Mouse (Mus musculus) embryonic facial prominence, embryonic 13.5 days (tissue): Measurements from ENCODE around the gene Gm17364. TPM values are rescaled to one million over a fixed set of nuclear protein-coding genes. Genes with fewer than 3 reads are reported as not detected.
A peak's percentile ranks its signal among the peaks of the same experiment; 100 is the strongest.
"Not testable (repeated sequence)": the region's sequence is repeated elsewhere in the genome, so short reads cannot be mapped to it uniquely, and the experiment has no call there.

Experiments
- ATAC-seq: fragments of 200-750 bp; cut with Nextera tagmentation; 2 replicates; pipeline ENCODE4 v1.8.0; 2017; ENCODE audit warnings: low read depth; ENCODE audit not compliant: insufficient number of reproducible peaks, insufficient read depth, low FRiP score, low TSS enrichment
- H3K27ac ChIP-seq: fragments of 300-500 bp; sonication (generic); 2 replicates; pipeline ENCODE4 v1.5.1; 2015; ENCODE audit warnings: moderate library complexity, mild to moderate bottlenecking, inconsistent platforms
- H3K27me3 ChIP-seq: fragments of 300-500 bp; sonication (generic); 2 replicates; pipeline ENCODE4 v1.6.1; 2015; ENCODE audit warnings: mild to moderate bottlenecking, inconsistent platforms
- H3K36me3 ChIP-seq: fragments of 300-500 bp; sonication (generic); 2 replicates; pipeline ENCODE4 v1.6.1; 2015; ENCODE audit warnings: mild to moderate bottlenecking, inconsistent platforms
- H3K4me1 ChIP-seq: fragments of 300-500 bp; sonication (generic); 2 replicates; pipeline ENCODE4 v1.6.1; 2015; ENCODE audit warnings: inconsistent platforms
- H3K4me2 ChIP-seq: fragments of 300-500 bp; sonication (generic); 2 replicates; pipeline ENCODE4 v1.6.1; 2015; ENCODE audit warnings: moderate library complexity, mild to moderate bottlenecking, inconsistent platforms
- H3K4me3 ChIP-seq: fragments of 300-500 bp; sonication (generic); 2 replicates; pipeline ENCODE4 v1.5.1; 2015; ENCODE audit warnings: mild to moderate bottlenecking, inconsistent platforms
- H3K9ac ChIP-seq: fragments of 300-500 bp; sonication (generic); 2 replicates; pipeline ENCODE4 v1.6.1; 2015; ENCODE audit warnings: mild to moderate bottlenecking, inconsistent platforms
- H3K9me3 ChIP-seq: fragments of 300-500 bp; sonication (generic); 2 replicates; pipeline ENCODE4 v1.6.1; 2016; ENCODE audit warnings: inconsistent platforms
- WGBS: fragments of 180-500 bp; shearing (Covaris S2); methylation state at CpG from one replicate; pipeline ENCODE4 v1.1.7; 2015; ENCODE audit warnings: mixed read lengths; 5-methylcytosine and 5-hydroxymethylcytosine counted together
- polyA plus RNA-seq: library from polyadenylated mRNA; unstranded; fragments of >200 nt; fragmentation: Nextera tagmentation; extraction: Ambion mirVana; gene quantifications from 2 replicates; pipeline ENCODE4 v1.2.1, GENCODE M21; 2015

Gene Gm17364
- polyA plus RNA-seq, 1 experiment from 2014 or later, result not detected

- Histone ChIP-seq H3K4me3 (0 out of 2 replicates have a peak overlapping the region, but pooled peaks have one; percentile 80), H3K4me2 (peak overlapping the region; percentile 72; the same call in 1 of the 2 replicates), H3K4me1 (peaks cover 11% of the 10 kb centered on the region)
- 79% methylated on average over 5 of the region's 5 CpGs for WGBS
- not testable (repeated sequence) for H3K27me3 ChIP-seq, ATAC-seq, H3K36me3 ChIP-seq, H3K27ac ChIP-seq, H3K9ac ChIP-seq, H3K9me3 ChIP-seq
Measured at GRCm38 (mm10) chr13:41251232-41251631, 22.5 kb downstream of the Gm17364 start.

- Histone ChIP-seq H3K9ac (peak overlapping the region; percentile 85), H3K27ac (peak overlapping the region; percentile 88), H3K4me1 (peaks cover 11% of the 10 kb centered on the region), H3K4me3 (peak overlapping the region; percentile 80), H3K36me3 (no peaks in the 10 kb centered on the region), H3K9me3 (no peaks in the 10 kb centered on the region), H3K27me3 (no peaks in the 10 kb centered on the region), H3K4me2 (peak overlapping the region; percentile 72)
- WGBS, result 1% methylated on average over 27 of the region's 27 CpGs
- ATAC-seq, result no peak
Measured at GRCm38 (mm10) chr13:41250318-41250981, 23.3 kb downstream of the Gm17364 start.

GRCm38 (mm10) chr13:41249538-41250317, 24.0 kb downstream of the Gm17364 start, which contains the start of gene Smim13:
Smim13 (plus strand) TSS chr13:41249844.
- H3K9ac ChIP-seq, result peak within 1 kb of the TSS; percentile 85
- H3K27me3 ChIP-seq, result no peaks in the 10 kb centered on the region
- no peaks in the 10 kb centered on the region for H3K36me3 ChIP-seq
- H3K4me2 ChIP-seq, result peak within 1 kb of the TSS; percentile 72
- no peaks in the 10 kb centered on the region for H3K9me3 ChIP-seq
- under 1% methylated on average over 78 of the region's 78 CpGs for WGBS
- H3K4me3 ChIP-seq, result peak within 1 kb of the TSS; percentile 80
- ATAC-seq, result peak; percentile 96
- peaks cover 11% of the 10 kb centered on the region for H3K4me1 ChIP-seq
- H3K27ac ChIP-seq, result peak within 1 kb of the TSS; percentile 88

DNA sequence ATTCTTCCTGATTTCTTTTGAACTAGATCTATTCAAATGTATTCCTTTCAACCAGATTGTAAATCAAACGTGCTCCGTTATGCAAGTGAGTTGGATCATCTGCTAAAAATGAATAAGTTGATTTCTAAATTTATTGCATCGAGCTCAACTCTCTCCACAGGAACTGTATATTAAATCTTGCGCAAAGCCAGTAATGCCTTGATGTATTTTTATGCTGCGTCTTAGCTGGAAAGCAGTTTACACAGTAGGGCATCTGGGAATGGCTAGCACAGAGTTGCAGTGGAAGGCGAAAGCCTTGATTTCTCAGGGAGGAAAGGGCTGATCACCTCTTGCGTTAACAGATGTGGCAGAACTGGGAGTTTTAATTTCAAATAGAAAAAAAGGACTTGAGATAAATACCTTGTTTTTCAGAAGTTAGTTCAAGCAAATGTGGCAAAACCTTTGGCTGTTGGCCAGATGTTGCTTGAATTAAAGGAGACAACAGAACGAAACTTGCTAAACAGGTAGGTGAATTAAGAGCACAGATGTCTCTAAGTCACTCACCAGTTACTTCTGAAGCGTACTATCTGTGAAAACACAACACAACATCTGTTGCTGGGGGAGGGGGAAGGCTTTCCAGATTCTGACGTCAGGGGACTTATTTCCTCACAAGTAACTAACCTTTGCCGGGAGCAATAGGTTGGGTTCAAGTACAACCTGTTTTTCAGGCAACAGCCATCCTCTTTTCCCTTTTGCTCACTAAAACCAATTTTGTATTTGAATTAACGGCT, 24.8 kb downstream of the Gm17364 start:
- Histone ChIP-seq H3K27me3 (no peaks in the 10 kb centered on the region), H3K27ac (peak overlapping the region; percentile 81), H3K9me3 (no peaks in the 10 kb centered on the region), H3K9ac (peak overlapping the region; percentile 68), H3K4me2 (peak overlapping the region; percentile 72), H3K4me3 (peak overlapping the region; percentile 80), H3K4me1 (peaks cover 11% of the 10 kb centered on the region), H3K36me3 (no peaks in the 10 kb centered on the region)
- ATAC-seq, result no peak
- 41% methylated on average over 12 of the region's 12 CpGs for WGBS

DNA sequence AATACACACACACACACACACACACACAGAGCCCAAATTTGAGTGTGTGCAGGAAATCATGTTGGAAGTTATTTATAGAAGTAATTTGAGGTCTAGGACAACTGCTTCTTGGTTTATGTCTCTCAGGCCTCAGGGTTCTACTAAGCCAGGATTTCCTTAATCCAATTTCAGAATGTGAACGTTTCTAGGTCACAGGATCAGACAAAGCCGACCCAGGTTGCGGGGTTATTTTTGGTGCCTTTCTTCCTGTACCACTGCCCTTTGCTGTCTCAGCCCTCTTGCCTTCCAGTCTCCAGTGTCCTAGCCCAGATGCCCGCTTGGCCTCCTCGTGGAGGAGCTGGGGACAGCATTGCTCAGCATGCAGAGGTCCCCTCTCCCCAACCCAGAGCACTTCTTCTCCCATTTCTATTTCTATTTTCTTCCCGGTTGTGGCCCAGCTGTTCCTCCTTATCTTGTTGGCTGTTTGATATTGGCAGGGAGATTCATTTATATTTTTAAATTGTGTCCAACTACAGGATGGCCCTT, 29.4 kb downstream of the Gm17364 start:
- WGBS, result 46% methylated on average over 6 of the region's 6 CpGs
- no peak for ATAC-seq
- Histone ChIP-seq H3K9me3 (no peaks in the 10 kb centered on the region; the same call in 1 of the 2 replicates), H3K4me2 (no peak overlapping the region), H3K9ac (no peak overlapping the region), H3K27me3 (no peaks in the 10 kb centered on the region), H3K4me3 (no peak overlapping the region), H3K36me3 (no peaks in the 10 kb centered on the region), H3K4me1 (0 out of 2 replicates have a peak, but pooled peaks cover 5% of the 10 kb centered on the region), H3K27ac (no peak overlapping the region)

DNA sequence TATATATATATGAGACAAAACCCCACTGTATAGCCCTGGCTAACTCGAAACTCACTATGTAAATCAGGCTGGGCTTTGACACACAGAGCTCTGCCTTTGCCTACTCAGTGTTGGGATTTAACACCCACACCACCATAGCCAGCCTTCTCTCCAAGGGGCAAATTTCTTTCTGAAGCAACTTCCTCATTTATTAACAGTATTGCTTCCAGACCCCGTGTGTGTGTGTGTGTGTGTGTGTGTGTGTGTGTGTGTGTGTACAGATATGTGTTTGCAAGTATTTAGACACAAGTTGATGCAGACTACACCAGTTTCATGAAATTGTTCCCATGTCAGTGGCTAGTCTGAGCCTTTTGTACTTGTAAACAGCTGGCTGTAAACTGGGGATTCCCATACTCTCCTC, 32.2 kb downstream of the Gm17364 start:
- WGBS, result 68% methylated on average over 2 of the region's 2 CpGs
- Histone ChIP-seq H3K4me3 (no peak overlapping the region), H3K9me3 (no peaks in the 10 kb centered on the region; the same call in 1 of the 2 replicates), H3K4me1 (no peaks in the 10 kb centered on the region), H3K9ac (no peak overlapping the region), H3K27me3 (no peaks in the 10 kb centered on the region), H3K4me2 (no peak overlapping the region), H3K27ac (no peak overlapping the region), H3K36me3 (no peaks in the 10 kb centered on the region)
- no peak for ATAC-seq

GRCm38 (mm10) chr13:41238805-41239130, 35.0 kb downstream of the Gm17364 start:
- no peak overlapping the region for H3K4me3 ChIP-seq
- no peaks in the 10 kb centered on the region for H3K27me3 ChIP-seq
- no peaks in the 10 kb centered on the region for H3K36me3 ChIP-seq
- no peak overlapping the region for H3K9ac ChIP-seq
- no peak overlapping the region for H3K27ac ChIP-seq
- 9% methylated on average over 5 of the region's 5 CpGs for WGBS
- no peaks in the 10 kb centered on the region; the same call in 1 of the 2 replicates for H3K9me3 ChIP-seq
- H3K4me1 ChIP-seq, result no peaks in the 10 kb centered on the region
- no peak for ATAC-seq
- no peak overlapping the region for H3K4me2 ChIP-seq

DNA sequence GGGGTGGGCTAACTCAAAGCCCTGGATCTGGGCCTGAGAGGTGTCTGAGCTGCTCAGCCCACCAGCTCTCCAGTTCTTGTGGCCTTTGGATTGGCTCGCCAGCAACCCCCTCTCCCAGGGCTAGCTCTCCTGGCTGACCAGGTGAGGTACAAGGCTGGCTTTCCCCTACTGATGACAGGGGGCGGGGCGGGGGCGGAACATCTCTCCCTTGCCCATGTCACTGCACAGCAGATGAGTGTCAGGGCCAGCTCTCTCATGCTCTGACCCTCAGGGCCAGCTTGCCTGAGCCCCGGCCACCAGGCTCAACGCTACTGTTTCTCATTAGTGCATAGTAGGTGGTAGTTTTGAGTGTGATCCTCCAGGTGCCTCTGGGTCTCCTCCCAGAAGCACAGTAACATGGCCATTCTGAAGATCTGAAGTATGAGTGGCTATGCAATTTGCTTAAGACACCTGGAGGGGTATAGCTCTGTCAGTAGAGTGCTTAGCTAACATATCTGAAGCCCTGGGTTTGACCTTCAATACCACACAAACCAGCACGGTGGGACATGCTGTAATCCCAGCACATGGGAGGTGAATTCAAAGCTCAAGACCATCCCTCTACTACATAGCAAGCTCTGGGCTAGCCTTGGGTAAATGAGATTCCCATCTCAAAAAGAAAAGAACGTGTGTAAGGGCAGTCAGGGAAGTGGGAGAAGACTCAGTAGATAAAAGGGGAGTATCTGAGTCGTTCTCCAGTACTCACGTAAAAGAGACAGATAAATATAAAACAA, 35.6 kb downstream of the Gm17364 start:
- no peak for ATAC-seq

GRCm38 (mm10) chr13:41235845-41236741, 37.7 kb downstream of the Gm17364 start:
- Histone ChIP-seq H3K9me3 (no peaks in the 10 kb centered on the region), H3K9ac (no peak overlapping the region), H3K4me1 (no peaks in the 10 kb centered on the region), H3K27me3 (no peaks in the 10 kb centered on the region), H3K27ac (no peak overlapping the region), H3K4me3 (no peak overlapping the region), H3K36me3 (no peaks in the 10 kb centered on the region), H3K4me2 (no peak overlapping the region)
- WGBS, result 62% methylated on average over 13 of the region's 13 CpGs
- no peak for ATAC-seq

More for the DNA sequence above, 35.6 kb downstream of the Gm17364 start:
- Histone ChIP-seq H3K4me2 (no peak overlapping the region), H3K4me3 (no peak overlapping the region), H3K27me3 (no peaks in the 10 kb centered on the region), H3K27ac (no peak overlapping the region), H3K9me3 (no peaks in the 10 kb centered on the region; the same call in 1 of the 2 replicates), H3K36me3 (no peaks in the 10 kb centered on the region), H3K4me1 (no peaks in the 10 kb centered on the region), H3K9ac (no peak overlapping the region)
- 69% methylated on average over 10 of the region's 10 CpGs for WGBS

- no peak overlapping the region for H3K27ac ChIP-seq
- H3K27me3 ChIP-seq, result no peaks in the 10 kb centered on the region
- H3K4me3 ChIP-seq, result no peak overlapping the region
- H3K9me3 ChIP-seq, result no peaks in the 10 kb centered on the region
- H3K9ac ChIP-seq, result no peak overlapping the region
- no peaks in the 10 kb centered on the region for H3K4me1 ChIP-seq
- WGBS, result 91% methylated on average over 6 of the region's 6 CpGs
- no peaks in the 10 kb centered on the region for H3K36me3 ChIP-seq
- no peak overlapping the region for H3K4me2 ChIP-seq
- ATAC-seq, result no peak
Measured at GRCm38 (mm10) chr13:41235181-41235580, 38.6 kb downstream of the Gm17364 start.
